Mouse (Mus musculus): ENCODE measurements at regions not wholly inside any gene's neighbourhood (a gene's known extent, or its start where the extent isn't known, plus 50 kb on each side); places are given as distances from the start of the nearest gene placed in this dataset.

DNA sequence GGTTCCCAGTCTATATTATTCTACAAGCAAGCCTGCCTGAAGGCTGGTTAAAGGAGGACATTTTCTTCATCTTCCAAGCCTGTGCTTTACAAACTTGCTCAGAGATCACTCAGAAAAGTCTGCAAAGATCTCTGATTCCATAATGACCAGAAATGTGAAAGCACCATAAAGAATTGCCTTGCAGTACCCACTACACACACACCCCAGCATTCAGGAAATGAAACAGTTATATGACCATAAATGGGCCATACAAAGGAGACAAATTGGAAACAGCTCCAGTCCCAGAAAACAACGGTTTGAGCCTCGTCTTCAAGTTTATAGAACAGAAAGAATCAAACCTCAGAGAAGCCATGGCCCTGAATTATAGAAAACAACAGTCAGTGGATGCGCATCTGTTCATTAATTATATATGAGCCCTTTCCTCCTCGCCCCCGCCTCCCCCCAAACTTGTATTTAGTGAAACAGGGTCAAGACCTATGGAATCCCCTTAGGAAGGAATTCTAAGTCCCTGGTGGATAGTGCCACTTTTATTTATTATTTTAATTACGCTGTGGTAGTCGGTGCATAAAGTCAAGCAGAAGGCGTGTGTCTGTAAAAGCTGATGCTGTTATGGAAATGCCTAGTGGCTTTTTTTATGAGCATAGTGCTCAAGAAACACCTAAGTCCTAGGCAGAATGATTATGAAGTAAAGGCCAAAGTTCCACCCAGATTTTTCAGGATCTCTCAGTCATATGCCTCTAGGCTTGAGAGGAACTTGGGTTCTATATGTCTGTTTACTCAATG lies 266.6 kb upstream of the Ldb2 start:
- Histone ChIP-seq H3K36me3 (no peaks in the 10 kb centered on the region), H3K9ac (no peak overlapping the region), H3K4me2 (no peak overlapping the region), H3K27ac (no peak overlapping the region), H3K4me3 (no peak overlapping the region), H3K27me3 (no peaks in the 10 kb centered on the region), H3K4me1 (0 out of 2 replicates have a peak, but pooled peaks cover 4% of the 10 kb centered on the region), H3K9me3 (no peaks in the 10 kb centered on the region)
- no peak for ATAC-seq (ENCODE audit: insufficient number of reproducible peaks, insufficient read depth, low FRiP score, low TSS enrichment, low read depth)
- 54% methylated on average over 8 of the region's 8 CpGs for WGBS

DNA sequence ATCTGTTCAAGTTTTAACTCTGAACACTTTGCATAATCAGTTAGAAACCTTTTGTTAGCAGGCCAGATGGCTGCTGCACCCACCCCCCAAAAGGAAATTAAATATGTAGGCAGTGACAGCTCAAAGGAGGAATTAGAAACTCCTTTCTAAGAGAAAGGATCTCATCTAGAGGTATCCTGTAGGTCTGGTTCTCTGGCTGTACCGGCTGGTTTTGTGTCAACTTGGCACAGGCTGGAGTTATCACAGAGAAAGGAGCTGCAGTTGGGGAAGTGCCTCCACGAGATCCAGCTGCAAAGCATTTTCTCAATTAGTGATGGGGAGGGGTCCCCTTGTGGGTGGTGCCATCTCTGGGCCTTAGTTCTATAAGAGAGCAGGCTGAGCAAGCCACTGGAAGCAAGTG lies 263.1 kb upstream of the Ldb2 start:
- Histone ChIP-seq H3K27me3 (no peaks in the 10 kb centered on the region), H3K4me1 (0 out of 2 replicates have a peak, but pooled peaks cover 4% of the 10 kb centered on the region), H3K9ac (no peak overlapping the region), H3K36me3 (no peaks in the 10 kb centered on the region), H3K9me3 (0 out of 2 replicates have a peak, but pooled peaks cover 3% of the 10 kb centered on the region), H3K27ac (no peak overlapping the region; the same call in 1 of the 2 replicates), H3K4me2 (no peak overlapping the region), H3K4me3 (no peak overlapping the region)
- ATAC-seq (ENCODE audit: insufficient number of reproducible peaks, insufficient read depth, low FRiP score, low TSS enrichment, low read depth): no peak
- whole genome bisulfite sequencing: 6% methylated on average over 2 of the region's 2 CpGs

DNA sequence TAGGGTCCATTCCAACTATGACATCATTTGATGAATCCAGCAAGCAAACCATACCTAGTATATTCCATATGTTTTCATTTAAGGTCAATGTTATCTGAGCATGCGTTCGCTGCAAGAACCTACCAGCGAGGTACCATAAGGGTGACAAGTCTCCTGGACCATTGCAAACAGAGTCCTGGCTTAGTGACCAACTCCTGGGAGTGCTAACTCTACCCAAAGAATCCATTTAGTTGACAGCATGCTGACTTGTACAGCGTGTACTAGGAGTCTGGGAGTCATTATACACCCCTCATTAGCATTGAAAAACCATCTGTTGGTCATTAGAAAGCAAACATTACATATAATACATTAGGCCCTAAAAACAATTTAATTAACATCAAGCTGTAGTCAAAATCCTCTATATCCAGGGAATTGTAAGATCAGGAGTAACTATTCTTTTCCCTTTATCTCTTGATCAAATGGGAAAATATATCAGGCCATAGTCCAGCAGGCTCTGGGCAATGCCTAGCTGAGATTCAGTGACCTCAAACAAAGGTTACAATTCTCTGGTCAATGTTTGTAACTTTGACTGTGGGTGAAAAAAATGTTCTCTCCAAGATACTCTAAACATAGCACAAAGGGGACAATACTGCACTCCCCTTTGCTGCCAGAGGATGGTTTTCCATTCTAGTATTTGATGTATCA lies 255.9 kb upstream of the Ldb2 start:
- Histone ChIP-seq H3K27me3 (no peaks in the 10 kb centered on the region), H3K4me3 (no peak overlapping the region), H3K27ac (no peak overlapping the region), H3K4me1 (no peaks in the 10 kb centered on the region), H3K36me3 (no peaks in the 10 kb centered on the region), H3K9me3 (peaks cover 4% of the 10 kb centered on the region; the same call in 1 of the 2 replicates), H3K4me2 (no peak overlapping the region), H3K9ac (no peak overlapping the region)
- WGBS: 35% methylated on average over 4 of the region's 4 CpGs
- no peak for ATAC-seq (ENCODE audit: insufficient number of reproducible peaks, insufficient read depth, low FRiP score, low TSS enrichment, low read depth)

DNA sequence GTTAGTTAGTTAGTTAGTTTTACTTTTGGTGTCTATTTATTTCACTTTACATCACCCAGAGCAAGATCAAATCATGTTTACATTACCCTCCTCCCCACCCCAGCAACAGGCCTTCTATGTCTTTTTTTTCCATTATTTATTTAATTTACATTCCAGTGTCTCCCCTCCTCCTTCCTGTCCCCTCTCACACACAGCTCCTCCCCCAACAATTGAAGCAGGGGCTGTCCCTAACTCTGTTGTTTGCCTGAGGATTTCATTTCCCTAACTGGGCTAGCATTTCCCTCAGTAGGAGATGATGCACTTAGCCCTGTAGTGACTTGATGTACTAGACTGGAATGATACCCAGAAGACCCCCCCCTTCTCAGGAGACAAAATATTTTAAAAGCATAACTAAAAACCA lies 249.9 kb upstream of the Ldb2 start:
- no peak overlapping the region for H3K9ac ChIP-seq
- no peak overlapping the region for H3K4me3 ChIP-seq
- no peak overlapping the region for H3K27ac ChIP-seq
- no peak overlapping the region for H3K4me2 ChIP-seq
- no peaks in the 10 kb centered on the region for H3K9me3 ChIP-seq
- no peaks in the 10 kb centered on the region for H3K27me3 ChIP-seq
- no peaks in the 10 kb centered on the region for H3K36me3 ChIP-seq
- no peaks in the 10 kb centered on the region for H3K4me1 ChIP-seq
- ATAC-seq (ENCODE audit: insufficient number of reproducible peaks, insufficient read depth, low FRiP score, low TSS enrichment, low read depth): no peak

DNA sequence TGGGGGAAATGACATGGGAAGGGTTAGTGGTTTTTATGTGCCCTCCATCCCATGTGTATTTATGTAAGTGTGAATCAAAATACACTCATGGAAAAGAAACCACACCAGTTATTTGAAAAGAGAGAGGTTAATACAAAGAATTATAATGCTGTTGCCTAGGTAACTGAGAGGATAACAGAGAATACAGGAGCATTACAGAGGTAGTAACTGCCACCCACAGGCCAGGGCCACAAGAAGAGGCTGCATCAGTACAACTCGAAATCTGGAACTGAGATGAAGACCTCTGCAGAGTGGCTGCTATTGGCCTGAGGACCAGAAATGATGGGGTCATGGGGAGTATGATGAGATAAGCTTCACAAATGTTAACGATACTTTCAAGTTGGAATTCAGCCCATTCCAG lies 243.4 kb upstream of the Ldb2 start:
- Histone ChIP-seq H3K27ac (no peak overlapping the region), H3K9ac (no peak overlapping the region), H3K4me1 (0 out of 2 replicates have a peak, but pooled peaks cover 3% of the 10 kb centered on the region), H3K9me3 (no peaks in the 10 kb centered on the region), H3K27me3 (no peaks in the 10 kb centered on the region), H3K36me3 (no peaks in the 10 kb centered on the region), H3K4me3 (no peak overlapping the region), H3K4me2 (no peak overlapping the region)
- 79% methylated on average over 2 of the region's 2 CpGs for WGBS
- ATAC-seq (ENCODE audit: insufficient number of reproducible peaks, insufficient read depth, low FRiP score, low TSS enrichment, low read depth): no peak

DNA sequence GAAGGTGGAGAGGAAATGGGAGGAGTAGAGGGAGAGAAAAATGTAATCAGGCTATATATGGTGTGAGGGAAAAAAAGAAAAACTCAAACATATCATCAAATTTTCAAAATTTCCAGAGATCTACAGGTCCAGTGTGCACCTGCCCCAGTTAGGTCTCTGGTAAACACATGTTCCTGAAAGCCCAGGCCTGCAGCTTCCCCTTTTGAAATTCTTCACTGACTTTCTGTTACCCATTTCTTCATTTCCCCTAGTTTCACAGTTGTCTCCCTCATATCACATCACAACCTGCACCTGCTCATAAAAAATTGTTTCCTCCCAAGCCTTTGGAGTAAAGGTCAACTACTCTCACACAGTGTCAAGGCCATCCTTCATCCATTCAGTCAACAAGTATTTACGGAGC lies 236.9 kb upstream of the Ldb2 start:
- H3K27ac ChIP-seq: no peak overlapping the region
- no peak overlapping the region for H3K4me2 ChIP-seq
- H3K9ac ChIP-seq: no peak overlapping the region
- no peaks in the 10 kb centered on the region for H3K27me3 ChIP-seq
- no peak for ATAC-seq (ENCODE audit: insufficient number of reproducible peaks, insufficient read depth, low FRiP score, low TSS enrichment, low read depth)
- H3K4me3 ChIP-seq: no peak overlapping the region
- H3K4me1 ChIP-seq: no peaks in the 10 kb centered on the region
- WGBS: 88% methylated on average over 1 of the region's 1 CpGs
- H3K36me3 ChIP-seq: no peaks in the 10 kb centered on the region
- H3K9me3 ChIP-seq: no peaks in the 10 kb centered on the region

DNA sequence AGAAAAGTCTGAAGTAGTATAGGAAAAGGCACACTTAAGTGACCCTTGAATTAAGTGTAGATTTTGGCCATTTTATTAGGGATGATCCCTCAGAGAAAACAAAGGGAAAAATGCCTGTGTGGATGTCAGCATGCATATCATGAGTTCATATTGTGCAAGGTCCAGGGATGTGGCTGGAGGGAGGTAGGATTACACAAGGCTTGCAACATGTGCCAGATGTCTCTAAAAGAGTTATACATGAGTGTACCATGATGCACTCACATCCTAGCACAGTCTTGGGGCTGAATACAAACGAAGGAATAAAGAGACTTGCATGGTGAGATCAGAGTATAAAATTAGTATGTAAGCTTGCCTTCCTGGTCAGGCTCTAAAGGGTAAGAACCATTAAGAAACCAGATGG lies 233.7 kb upstream of the Ldb2 start:
- no peak overlapping the region for H3K27ac ChIP-seq
- 78% methylated on average over 1 of the region's 1 CpGs for WGBS
- no peaks in the 10 kb centered on the region for H3K36me3 ChIP-seq
- no peaks in the 10 kb centered on the region for H3K9me3 ChIP-seq
- no peak overlapping the region for H3K9ac ChIP-seq
- no peak overlapping the region for H3K4me3 ChIP-seq
- H3K27me3 ChIP-seq: no peaks in the 10 kb centered on the region
- no peak for ATAC-seq (ENCODE audit: insufficient number of reproducible peaks, insufficient read depth, low FRiP score, low TSS enrichment, low read depth)
- H3K4me1 ChIP-seq: no peaks in the 10 kb centered on the region
- H3K4me2 ChIP-seq: no peak overlapping the region

DNA sequence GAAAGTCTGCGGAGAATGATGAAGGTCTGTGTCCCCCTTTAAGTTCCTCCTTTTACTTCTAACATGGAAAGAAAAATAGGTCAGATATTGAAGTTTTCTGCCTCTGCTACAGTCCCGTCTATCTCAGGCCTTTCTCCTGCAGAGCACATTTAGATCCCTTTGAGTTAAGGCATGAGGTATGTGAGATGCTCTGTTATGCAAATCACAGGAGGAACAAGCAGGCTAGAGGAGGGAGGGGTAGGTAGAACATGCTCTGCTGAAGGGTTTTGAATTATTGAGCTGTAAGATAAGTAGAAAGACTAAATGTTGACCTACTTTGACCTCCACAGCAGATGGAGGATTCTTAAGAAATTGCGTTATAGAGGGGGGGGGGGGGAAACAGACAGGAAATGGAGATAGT lies 228.4 kb upstream of the Ldb2 start:
- Histone ChIP-seq H3K27me3 (no peaks in the 10 kb centered on the region), H3K36me3 (no peaks in the 10 kb centered on the region), H3K9me3 (no peaks in the 10 kb centered on the region), H3K9ac (no peak overlapping the region), H3K4me3 (no peak overlapping the region), H3K27ac (no peak overlapping the region), H3K4me1 (no peaks in the 10 kb centered on the region), H3K4me2 (no peak overlapping the region)
- 33% methylated on average over 3 of the region's 3 CpGs for WGBS
- ATAC-seq (ENCODE audit: insufficient number of reproducible peaks, insufficient read depth, low FRiP score, low TSS enrichment, low read depth): no peak

DNA sequence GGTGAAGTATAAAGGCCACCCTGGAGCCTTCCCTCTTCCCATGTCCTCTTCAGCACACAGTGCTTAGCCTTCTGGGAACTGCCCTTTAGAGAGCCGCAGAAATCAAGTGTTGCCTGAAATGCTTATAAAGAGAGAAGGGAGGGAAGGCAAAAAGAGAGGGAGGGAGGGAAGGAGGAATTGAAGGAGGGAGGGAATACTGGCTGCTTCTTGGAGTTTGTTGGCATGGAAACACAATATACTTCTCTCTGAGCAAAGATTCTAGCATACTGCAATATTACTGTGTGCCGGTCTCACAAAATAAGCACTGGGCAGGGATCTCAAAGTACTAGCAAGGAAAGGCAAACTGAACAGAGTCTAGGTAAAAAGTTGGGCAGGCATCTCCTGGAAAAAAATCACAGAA lies 225.9 kb upstream of the Ldb2 start:
- no peaks in the 10 kb centered on the region for H3K9me3 ChIP-seq
- H3K4me3 ChIP-seq: no peak overlapping the region
- no peak for ATAC-seq (ENCODE audit: insufficient number of reproducible peaks, insufficient read depth, low FRiP score, low TSS enrichment, low read depth)
- no peak overlapping the region for H3K27ac ChIP-seq
- H3K27me3 ChIP-seq: no peaks in the 10 kb centered on the region
- no peak overlapping the region for H3K9ac ChIP-seq
- H3K4me1 ChIP-seq: no peaks in the 10 kb centered on the region
- H3K4me2 ChIP-seq: no peak overlapping the region
- 76% methylated on average over 2 of the region's 2 CpGs for WGBS
- no peaks in the 10 kb centered on the region for H3K36me3 ChIP-seq

DNA sequence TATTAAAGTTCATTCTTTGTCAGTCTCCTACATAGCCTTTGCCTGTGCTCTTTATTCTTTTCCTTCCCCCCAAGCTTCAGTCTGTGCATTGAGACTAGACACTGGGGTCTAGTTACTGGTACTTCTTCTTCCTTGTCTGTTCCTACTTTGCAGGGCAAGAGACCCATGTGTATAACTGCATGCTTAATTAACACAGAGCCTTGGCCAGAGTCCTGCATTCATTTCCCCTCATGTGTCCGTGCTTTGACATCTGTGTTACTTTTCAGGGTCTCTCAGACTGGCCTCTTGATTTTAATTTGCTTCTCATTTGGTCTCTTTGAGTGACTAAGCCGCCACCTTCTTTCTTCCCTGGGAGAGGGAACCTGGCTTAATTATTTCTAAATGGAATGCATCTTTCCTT lies 208.4 kb upstream of the Ldb2 start:
- H3K27ac ChIP-seq: no peak overlapping the region
- no peaks in the 10 kb centered on the region for H3K9me3 ChIP-seq
- H3K4me1 ChIP-seq: 0 out of 2 replicates have a peak, but pooled peaks cover 3% of the 10 kb centered on the region
- no peak overlapping the region for H3K9ac ChIP-seq
- H3K4me3 ChIP-seq: no peak overlapping the region
- no peak for ATAC-seq (ENCODE audit: insufficient number of reproducible peaks, insufficient read depth, low FRiP score, low TSS enrichment, low read depth)
- no peaks in the 10 kb centered on the region for H3K36me3 ChIP-seq
- 38% methylated on average over 2 of the region's 2 CpGs for WGBS
- H3K27me3 ChIP-seq: no peaks in the 10 kb centered on the region
- no peak overlapping the region for H3K4me2 ChIP-seq

DNA sequence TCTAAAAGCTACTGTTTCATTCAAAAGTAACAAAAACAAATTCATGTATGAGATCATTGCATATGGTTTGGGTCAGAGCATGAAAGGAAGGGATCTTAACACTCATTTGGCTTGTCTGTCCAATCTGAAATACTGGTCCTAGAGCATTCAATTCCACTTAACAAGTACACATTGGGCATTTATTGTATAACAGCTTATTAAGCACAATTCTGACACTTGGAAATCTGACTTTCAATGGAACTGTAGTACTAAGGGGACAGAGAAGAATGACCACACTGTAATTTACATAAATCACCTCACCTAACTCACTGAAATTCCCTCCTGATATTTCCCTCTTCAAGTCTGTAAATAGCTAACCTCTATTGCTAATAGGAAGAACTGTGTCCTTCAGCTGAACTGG lies 201.5 kb upstream of the Ldb2 start:
- ATAC-seq (ENCODE audit: insufficient number of reproducible peaks, insufficient read depth, low FRiP score, low TSS enrichment, low read depth): no peak
- H3K27ac ChIP-seq: no peak overlapping the region

DNA sequence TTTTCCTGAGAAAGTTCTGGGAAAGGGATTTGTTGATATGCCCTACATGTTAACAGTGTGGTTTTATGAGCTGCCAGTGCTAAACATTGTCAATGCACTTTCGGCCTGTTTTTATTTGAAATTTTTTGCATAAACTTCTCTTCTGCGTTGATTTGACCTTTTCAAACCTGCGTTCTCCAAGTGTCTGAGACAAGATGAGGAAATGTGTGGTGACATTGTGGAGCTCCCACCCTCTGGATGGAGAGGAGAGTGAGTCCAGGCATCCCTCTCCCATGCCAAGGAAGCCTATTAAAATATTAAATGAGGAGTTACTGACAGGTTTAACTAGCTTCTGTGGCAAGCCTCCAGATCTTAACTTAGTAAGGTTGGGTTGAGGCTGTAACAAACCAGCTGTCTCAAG lies 199.6 kb upstream of the Ldb2 start:
- no peaks in the 10 kb centered on the region for H3K9me3 ChIP-seq
- no peaks in the 10 kb centered on the region for H3K27me3 ChIP-seq
- H3K4me1 ChIP-seq: no peaks in the 10 kb centered on the region
- no peak overlapping the region for H3K9ac ChIP-seq
- no peaks in the 10 kb centered on the region for H3K36me3 ChIP-seq
- no peak overlapping the region for H3K4me2 ChIP-seq
- H3K27ac ChIP-seq: no peak overlapping the region
- no peak for ATAC-seq (ENCODE audit: insufficient number of reproducible peaks, insufficient read depth, low FRiP score, low TSS enrichment, low read depth)
- WGBS: 78% methylated on average over 3 of the region's 3 CpGs
- H3K4me3 ChIP-seq: no peak overlapping the region

More for the DNA sequence above, 201.5 kb upstream of the Ldb2 start:
- H3K27me3 ChIP-seq: no peaks in the 10 kb centered on the region
- no peak overlapping the region for H3K4me3 ChIP-seq
- no peak overlapping the region for H3K4me2 ChIP-seq
- no peaks in the 10 kb centered on the region for H3K4me1 ChIP-seq
- no peaks in the 10 kb centered on the region for H3K9me3 ChIP-seq
- no peak overlapping the region for H3K9ac ChIP-seq
- H3K36me3 ChIP-seq: no peaks in the 10 kb centered on the region
